Mouse (Mus musculus): ENCODE results near the gene Zfp385b.

DNA sequence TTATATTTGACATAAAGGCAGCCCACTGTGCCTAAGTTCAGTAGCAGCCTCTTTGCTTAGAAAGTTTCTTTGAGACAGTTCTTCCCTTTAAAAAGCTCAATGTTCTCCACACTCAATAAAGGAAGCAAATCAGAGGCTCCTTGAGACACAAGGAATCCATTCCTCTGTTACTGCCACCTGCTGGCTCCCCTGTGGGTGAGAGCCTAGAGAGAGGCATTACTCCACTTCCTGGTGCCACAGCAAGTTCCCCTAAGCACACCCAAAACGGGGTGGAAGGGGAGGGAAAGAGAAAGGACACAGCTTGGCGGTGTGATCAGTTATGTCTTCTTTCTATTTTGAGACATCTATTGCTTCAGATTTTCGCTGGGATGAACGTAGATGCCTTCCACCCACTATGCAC lies 450.3 kb downstream of the Zfp385b start:
- TF ChIP-seq EP300 (IDR thresholded peaks at IDR 0.05; ENCODE audit: low read depth) (no peak), CTCF (IDR thresholded peaks at IDR 0.05; ENCODE audit: low read depth) (no peak)

Measured in liver, postnatal 0 days (tissue).